Mouse (Mus musculus) MEL (cell line): ENCODE results near the gene Ptgir.

Experiments used
- CTCF ChIP-seq, 3 experiments: IDR thresholded peaks in 2 of 3; conservative IDR thresholded peaks in 1 of 3; 2 replicates each; pipeline ENCODE4 v1.5.1; 2011 to 2012; ENCODE audit warnings: low read length in 3 of 3, low read depth in 2 of 3, mild to moderate bottlenecking in 2 of 3, improper control_type of control experiment in 1 of 3, inconsistent platforms in 1 of 3, mixed read lengths in 1 of 3, moderate library complexity in 1 of 3; ENCODE audit not compliant: control insufficient read depth in 1 of 3, insufficient read depth in 1 of 3, poor library complexity in 1 of 3, severe bottlenecking in 1 of 3
- EP300 ChIP-seq, 2 experiments: IDR thresholded peaks; 2 replicates each; pipeline ENCODE4 v1.6.1; 2011; ENCODE audit warnings: improper control_type of control experiment in 2 of 2, low read length in 2 of 2, low read depth in 1 of 2, mild to moderate bottlenecking in 1 of 2
- ETS1 ChIP-seq: IDR thresholded peaks from 2 replicates; pipeline ENCODE4 v1.6.1; 2012; ENCODE audit warnings: low read depth, mild to moderate bottlenecking, inconsistent platforms, low read length, improper control_type of control experiment, moderate library complexity
- GATA1 ChIP-seq: IDR thresholded peaks from 2 replicates; pipeline ENCODE4 v1.6.1; 2011; ENCODE audit warnings: low read depth, low read length, improper control_type of control experiment
- MAX ChIP-seq: IDR thresholded peaks from 2 replicates; pipeline ENCODE4 v1.6.1; 2011; ENCODE audit warnings: low read length, improper control_type of control experiment
- POLR2A ChIP-seq, 2 experiments: IDR thresholded peaks; 2 replicates each; pipeline ENCODE4 v1.6.1; 2011 to 2012; ENCODE audit warnings: low read length in 2 of 2, mild to moderate bottlenecking in 2 of 2, control low read depth in 1 of 2, improper control_type of control experiment in 1 of 2, low read depth in 1 of 2, moderate library complexity in 1 of 2; ENCODE audit not compliant: control insufficient read depth in 1 of 2, insufficient read depth in 1 of 2, poor library complexity in 1 of 2
- RAD21 ChIP-seq: IDR thresholded peaks from 2 replicates; pipeline ENCODE4 v1.6.1; 2011; ENCODE audit warnings: mild to moderate bottlenecking, low read depth, low read length, improper control_type of control experiment
- TAL1 ChIP-seq: IDR thresholded peaks from 2 replicates; pipeline ENCODE4 v1.6.1; 2012; ENCODE audit warnings: mild to moderate bottlenecking, inconsistent platforms, low read length, moderate library complexity, mixed read lengths

DNA sequence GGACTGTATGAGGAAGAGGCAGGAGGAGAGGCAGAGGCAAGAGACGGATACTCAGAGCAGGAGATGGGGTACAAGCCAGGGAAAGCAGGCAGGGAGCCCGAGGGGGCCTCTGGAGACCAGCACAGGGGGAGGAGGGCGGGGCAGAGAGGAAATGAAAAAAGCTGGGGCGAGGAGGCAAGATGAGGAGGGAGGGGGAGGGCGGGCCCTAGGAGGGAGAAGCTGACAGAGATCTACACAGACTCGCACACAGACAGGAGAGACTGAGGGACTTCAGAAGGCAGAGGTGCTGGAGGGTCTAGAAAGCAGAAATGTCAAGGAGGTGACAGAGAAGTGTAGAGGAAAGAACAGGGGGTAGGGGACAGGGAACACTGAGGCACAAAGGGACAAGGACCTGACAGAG is at the start of gene Ptgir:
- peak in 1 of 2 experiments; percentile 72; a peak in 2 of 4 replicates for TF ChIP-seq POLR2A (IDR thresholded peaks at IDR 0.05; ENCODE audit: control insufficient read depth in 1 of 2, insufficient read depth in 1 of 2, low read depth in 1 of 2, low read length in 2 of 2, poor library complexity in 1 of 2)
- no peak for TF ChIP-seq GATA1
- TF ChIP-seq CTCF (IDR thresholded peaks at IDR 0.05 in 2 of 3, conservative IDR thresholded peaks at IDR 0.05 in 1 of 3; ENCODE audit: control insufficient read depth in 1 of 3, insufficient read depth in 1 of 3, low read depth in 2 of 3, low read length in 3 of 3, poor library complexity in 1 of 3, severe bottlenecking in 1 of 3), result no peak
- TF ChIP-seq ETS1, result no peak
- TF ChIP-seq TAL1, result no peak
- no peak for TF ChIP-seq MAX
- no peak for TF ChIP-seq EP300 (IDR thresholded peaks at IDR 0.05; ENCODE audit: low read depth in 1 of 2, low read length in 2 of 2)
- no peak for TF ChIP-seq RAD21
